Mouse (Mus musculus): Measurements from ENCODE around the gene Pkd1l2.

DNA sequence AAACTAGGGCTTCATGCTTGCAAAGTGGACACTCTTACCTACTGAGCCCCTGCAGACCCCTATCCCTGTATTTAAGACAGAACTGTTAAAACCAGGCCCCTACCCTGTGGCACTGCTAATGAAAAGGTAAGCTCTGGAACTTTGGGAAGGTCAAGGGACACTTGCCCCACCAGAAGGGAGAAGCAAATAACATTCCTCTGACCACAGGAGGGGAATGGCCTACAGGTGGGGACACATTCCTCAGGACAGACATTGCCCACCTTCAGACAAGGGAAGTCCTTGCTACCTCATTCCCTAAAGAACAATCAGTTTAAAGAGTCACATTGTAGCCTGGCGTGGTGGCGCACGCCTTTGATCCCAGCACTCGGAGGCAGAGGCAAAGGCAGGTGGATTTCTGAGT is 64.4 kb downstream of the Pkd1l2 start:
- TF ChIP-seq CEBPB (IDR thresholded peaks at IDR 0.05; ENCODE audit: low read depth) (no peak), CTCF (IDR thresholded peaks at IDR 0.05; ENCODE audit: control insufficient read depth, insufficient read depth, insufficient read length) (no peak), MAX (IDR thresholded peaks at IDR 0.05) (no peak), MYOD1 (IDR thresholded peaks at IDR 0.05; ENCODE audit: control insufficient read depth, insufficient read length, low read depth) (no peak), USF1 (IDR thresholded peaks at IDR 0.05; ENCODE audit: low read depth) (no peak)
